Mouse (Mus musculus) forebrain, embryonic 16.5 days (tissue): ENCODE results near the gene Vmn1r86. TPM values are rescaled to one million over a fixed set of nuclear protein-coding genes. Genes with fewer than 3 reads are reported as not detected.
"Not testable (repeated sequence)": the region's sequence is repeated elsewhere in the genome, so short reads cannot be mapped to it uniquely, and the experiment has no call there.

ENCODE experiments used
- ATAC-seq: fragments of 200-750 bp; cut with Nextera tagmentation; 2 replicates; pipeline ENCODE4 v1.8.0; 2017; ENCODE audit warnings: mild to moderate bottlenecking, moderate library complexity
- H3K27ac ChIP-seq: fragments of 300-500 bp; sonication (generic); 2 replicates; pipeline ENCODE4 v1.5.1; 2014; ENCODE audit warnings: low read length, control low read depth
- H3K27me3 ChIP-seq: fragments of 300-500 bp; sonication (generic); replicated peaks from 2 replicates; pipeline ENCODE4 v1.6.1; 2014; ENCODE audit warnings: low read length; ENCODE audit not compliant: control insufficient read depth, insufficient read depth
- H3K36me3 ChIP-seq: fragments of 300-500 bp; sonication (generic); 2 replicates; pipeline ENCODE4 v1.6.1; 2014; ENCODE audit not compliant: control insufficient read depth, insufficient read depth
- H3K4me1 ChIP-seq: fragments of 300-500 bp; sonication (generic); replicated peaks from 2 replicates; pipeline ENCODE4 v1.6.1; 2014; ENCODE audit warnings: low read length; ENCODE audit not compliant: control insufficient read depth, insufficient read depth
- H3K4me2 ChIP-seq: fragments of 300-500 bp; sonication (generic); 2 replicates; pipeline ENCODE4 v1.6.1; 2014; ENCODE audit warnings: mild to moderate bottlenecking, low read length, control low read depth
- H3K4me3 ChIP-seq: fragments of 300-500 bp; sonication (generic); replicated peaks from 2 replicates; pipeline ENCODE4 v1.5.1; 2014; ENCODE audit warnings: mild to moderate bottlenecking, low read length, control low read depth
- H3K9ac ChIP-seq: fragments of 300-500 bp; sonication (generic); replicated peaks from 2 replicates; pipeline ENCODE4 v1.6.1; 2014; ENCODE audit warnings: low read depth, low read length, control low read depth
- H3K9me3 ChIP-seq: fragments of 300-500 bp; sonication (generic); 2 replicates; pipeline ENCODE4 v1.6.1; 2016; ENCODE audit warnings: low read length; ENCODE audit not compliant: control insufficient read depth
- WGBS: fragments of 180-500 bp; shearing (Covaris S2); extraction: QIAGEN DNeasy Blood & Tissue Kit; methylation state at CpG from one replicate; pipeline ENCODE4 v1.1.7; 2014; 5-methylcytosine and 5-hydroxymethylcytosine counted together
- polyA plus RNA-seq: library from polyadenylated mRNA; unstranded; fragments of >200 nt; fragmentation: Nextera tagmentation; extraction: Ambion mirVana; gene quantifications from 2 replicates; pipeline ENCODE4 v1.2.1, GENCODE M21; 2015

Vmn1r86 gene
- polyA plus RNA-seq: not detected in 2 replicates

- no peak for ATAC-seq
- H3K4me3 ChIP-seq: no peak within 1 kb of the TSS
These were observed at the start of gene Vmn1r86 for GRCm38 (mm10) chr7:13119817-13120216. Gene Vmn1r86 (minus strand): TSS chr7:13119917.

DNA sequence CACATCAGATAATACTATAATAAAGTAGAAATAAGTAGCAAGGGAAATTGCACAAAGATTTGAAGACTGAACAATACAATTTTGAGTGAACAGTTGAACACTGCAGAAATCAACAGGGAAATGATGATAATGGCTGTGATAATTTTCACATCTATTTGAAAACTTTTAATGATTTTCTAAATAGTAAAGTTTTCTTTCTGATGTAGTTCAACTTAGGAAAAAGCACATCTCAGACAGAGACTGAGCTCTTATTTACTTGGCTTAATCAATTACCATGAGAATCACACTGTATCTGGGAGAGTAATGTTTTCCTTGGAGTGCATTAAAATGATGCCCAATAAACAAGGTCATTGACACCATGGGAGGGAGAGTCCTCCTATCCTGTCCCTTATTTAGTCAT lies 39.6 kb upstream of the Vmn1r86 start, which contains the start of gene Vmn1r88:
TSS of gene Vmn1r88 (plus strand) at position 301 of the 400 bp plus-strand sequence.
- H3K36me3 ChIP-seq: no peaks in the 10 kb centered on the region
- H3K27me3 ChIP-seq: no peaks in the 10 kb centered on the region
- H3K27ac ChIP-seq: no peak within 1 kb of the TSS
- no peak for ATAC-seq
- no peak within 1 kb of the TSS for H3K4me3 ChIP-seq
- no peaks in the 10 kb centered on the region for H3K4me1 ChIP-seq
- no peak within 1 kb of the TSS for H3K9ac ChIP-seq
- H3K9me3 ChIP-seq: no peaks in the 10 kb centered on the region
- H3K4me2 ChIP-seq: no peak within 1 kb of the TSS

More at GRCm38 (mm10) chr7:13119817-13120216, at the start of gene Vmn1r86:
- Histone ChIP-seq H3K27me3 (no peaks in the 10 kb centered on the region), H3K4me1 (no peaks in the 10 kb centered on the region), H3K27ac (no peak within 1 kb of the TSS), H3K9me3 (no peaks in the 10 kb centered on the region), H3K36me3 (no peaks in the 10 kb centered on the region), H3K9ac (no peak within 1 kb of the TSS), H3K4me2 (no peak within 1 kb of the TSS)

- Histone ChIP-seq H3K27me3 (no peaks in the 10 kb centered on the region), H3K4me3 (no peak within 1 kb of the TSS), H3K4me2 (no peak within 1 kb of the TSS), H3K36me3 (no peaks in the 10 kb centered on the region), H3K9ac (no peak within 1 kb of the TSS), H3K9me3 (no peaks in the 10 kb centered on the region), H3K27ac (no peak within 1 kb of the TSS), H3K4me1 (no peaks in the 10 kb centered on the region)
- 94% methylated on average over 1 of the region's 1 CpGs for WGBS
- no peak for ATAC-seq
These were observed 20.3 kb upstream of the Vmn1r86 start, which contains the start of gene Vmn1r87 for GRCm38 (mm10) chr7:13140057-13140456. Gene Vmn1r87 (minus strand): TSS chr7:13140157.

DNA sequence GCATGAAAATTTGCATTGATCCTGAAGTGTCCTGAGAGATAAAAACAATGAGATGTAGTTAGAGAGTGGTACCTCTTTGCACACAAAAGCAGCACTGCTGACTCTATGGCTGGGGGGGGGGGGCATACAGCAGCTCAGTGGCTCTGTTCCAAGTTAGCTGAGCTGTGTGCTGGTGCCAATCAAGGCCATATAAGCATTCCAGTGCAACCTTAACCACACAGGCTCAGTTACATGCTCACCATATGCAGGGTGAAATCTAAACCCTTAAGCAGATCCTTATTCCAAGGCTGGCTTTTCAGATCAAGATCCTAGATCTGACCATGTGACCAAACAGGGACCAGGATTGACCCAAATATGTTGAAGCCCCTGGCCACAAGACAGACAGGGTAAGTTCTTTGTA lies 17.6 kb upstream of the Vmn1r86 start:
- Histone ChIP-seq H3K9ac (no peak overlapping the region), H3K27ac (no peak overlapping the region), H3K4me3 (no peak overlapping the region), H3K4me2 (no peak overlapping the region), H3K36me3 (no peaks in the 10 kb centered on the region), H3K9me3 (no peaks in the 10 kb centered on the region), H3K27me3 (no peaks in the 10 kb centered on the region), H3K4me1 (no peaks in the 10 kb centered on the region)
- ATAC-seq: no peak

DNA sequence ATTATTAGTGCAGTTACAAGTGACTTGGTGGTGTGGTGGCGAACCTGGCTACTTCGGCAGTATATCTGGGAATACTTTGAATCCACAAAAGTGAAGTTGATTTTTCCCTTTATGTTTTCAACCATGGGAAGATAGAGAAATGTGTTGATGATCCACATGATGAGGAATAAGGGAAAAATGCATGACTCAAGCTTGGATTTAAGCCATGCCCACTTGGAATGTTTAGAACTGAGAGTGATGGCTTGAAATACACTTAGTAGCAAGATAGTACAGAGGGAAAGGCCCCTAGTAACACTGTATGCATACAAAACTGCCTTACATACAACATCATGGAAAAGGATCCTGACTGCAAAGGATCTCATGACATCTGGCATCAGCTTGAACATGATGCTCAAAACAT lies 12.1 kb upstream of the Vmn1r86 start:
- Histone ChIP-seq H3K27ac (no peak overlapping the region), H3K4me1 (no peaks in the 10 kb centered on the region), H3K9ac (no peak overlapping the region), H3K36me3 (no peaks in the 10 kb centered on the region), H3K9me3 (no peaks in the 10 kb centered on the region), H3K27me3 (no peaks in the 10 kb centered on the region), H3K4me3 (no peak overlapping the region), H3K4me2 (no peak overlapping the region)
- ATAC-seq: no peak
- WGBS: 86% methylated on average over 2 of the region's 2 CpGs

GRCm38 (mm10) chr7:13123554-13124153 lies 3.9 kb upstream of the Vmn1r86 start:
- H3K27ac ChIP-seq, H3K36me3 ChIP-seq, H3K4me1 ChIP-seq, H3K9ac ChIP-seq, H3K9me3 ChIP-seq, H3K27me3 ChIP-seq: not testable (repeated sequence)
- H3K4me2 ChIP-seq: peak overlapping the region; percentile 42
- ATAC-seq: peak; percentile 84
- under 1% methylated on average over 12 of the region's 34 CpGs for WGBS
- H3K4me3 ChIP-seq: peak overlapping the region; percentile 22

GRCm38 (mm10) chr7:13095073-13095472 lies 24.6 kb downstream of the Vmn1r86 start, which contains the start of gene Vmn1r85:
Gene Vmn1r85 (minus strand): TSS chr7:13095173.
- ATAC-seq: no peak
- no peaks in the 10 kb centered on the region for H3K36me3 ChIP-seq
- 60% methylated on average over 3 of the region's 3 CpGs for WGBS
- no peaks in the 10 kb centered on the region for H3K27me3 ChIP-seq
- H3K27ac ChIP-seq: no peak within 1 kb of the TSS
- no peak within 1 kb of the TSS for H3K4me2 ChIP-seq
- H3K9ac ChIP-seq: no peak within 1 kb of the TSS
- H3K4me3 ChIP-seq: no peak within 1 kb of the TSS
- no peaks in the 10 kb centered on the region for H3K4me1 ChIP-seq
- H3K9me3 ChIP-seq: no peaks in the 10 kb centered on the region

DNA sequence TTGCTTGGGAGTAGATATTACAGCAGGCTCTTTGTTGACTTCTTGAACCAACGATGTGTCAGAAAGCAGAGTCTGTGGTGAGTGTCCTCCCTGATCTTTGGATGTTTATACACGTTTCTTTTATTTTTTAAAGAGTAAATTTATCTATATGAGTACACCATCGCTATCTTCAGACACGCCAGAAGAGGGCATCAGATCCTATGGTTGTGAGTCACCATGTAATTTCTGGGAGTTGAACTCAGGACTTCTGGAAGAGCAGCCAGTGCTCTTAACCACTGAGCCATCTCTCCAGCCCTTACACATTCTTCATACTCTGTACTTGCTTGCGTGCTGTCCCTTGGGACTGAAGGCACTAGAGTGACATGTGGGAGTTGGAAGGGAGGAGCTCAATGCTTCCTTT lies 47.4 kb downstream of the Vmn1r86 start:
- no peak for ATAC-seq
- Histone ChIP-seq H3K4me2 (no peak overlapping the region), H3K9ac (no peak overlapping the region), H3K27ac (no peak overlapping the region), H3K4me3 (no peak overlapping the region), H3K36me3 (no peaks in the 10 kb centered on the region), H3K27me3 (no peaks in the 10 kb centered on the region), H3K9me3 (no peaks in the 10 kb centered on the region), H3K4me1 (no peaks in the 10 kb centered on the region)
- 61% methylated on average over 5 of the region's 5 CpGs for WGBS

DNA sequence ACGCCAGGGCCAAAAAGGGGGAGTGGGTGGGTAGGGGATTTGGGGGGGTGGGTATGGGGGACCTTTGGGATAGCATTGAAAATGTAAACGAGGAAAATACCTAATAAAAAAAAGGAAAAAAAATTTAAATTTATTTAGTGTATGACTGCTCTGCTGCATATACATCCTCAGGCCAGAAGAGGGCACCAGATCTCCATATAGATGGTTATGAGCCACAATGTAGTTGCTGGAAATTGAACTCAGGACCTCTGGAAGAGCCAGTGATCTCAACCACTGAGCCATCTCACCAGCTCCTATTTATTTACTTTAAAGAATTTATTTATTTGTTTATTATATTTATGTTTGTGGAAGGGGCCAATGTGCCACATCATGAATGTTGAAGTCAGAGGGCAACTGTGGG lies 56.3 kb downstream of the Vmn1r86 start:
- not testable (repeated sequence) for H3K27ac ChIP-seq, H3K4me2 ChIP-seq, H3K27me3 ChIP-seq, H3K9me3 ChIP-seq, H3K4me1 ChIP-seq, H3K36me3 ChIP-seq, H3K4me3 ChIP-seq, ATAC-seq, H3K9ac ChIP-seq
- WGBS: 49% methylated on average over 2 of the region's 2 CpGs

DNA sequence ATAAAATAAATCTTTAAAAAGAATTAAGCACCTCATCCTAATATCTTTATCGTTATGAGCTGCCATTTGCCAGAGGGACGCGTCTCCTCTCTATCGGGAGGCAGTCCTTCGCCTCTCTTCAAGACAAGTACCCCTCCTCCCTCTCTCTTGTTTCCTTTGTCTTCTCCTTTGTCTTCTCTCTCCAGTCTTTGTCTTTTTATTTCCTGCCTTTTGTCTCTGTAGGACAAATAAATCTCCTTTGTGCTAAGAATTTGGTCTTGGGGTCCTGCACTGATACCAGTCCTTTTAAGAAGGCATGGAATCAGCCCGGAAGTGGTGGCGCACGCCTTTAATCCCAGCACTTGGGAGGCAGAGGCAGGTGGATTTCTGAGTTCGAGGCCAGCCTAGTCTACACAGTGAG lies 60.2 kb downstream of the Vmn1r86 start:
- no peaks in the 10 kb centered on the region for H3K4me1 ChIP-seq
- H3K4me2 ChIP-seq: no peak overlapping the region
- no peak overlapping the region for H3K9ac ChIP-seq
- H3K36me3 ChIP-seq: no peaks in the 10 kb centered on the region
- ATAC-seq: no peak
- whole genome bisulfite sequencing: 82% methylated on average over 9 of the region's 9 CpGs
- H3K9me3 ChIP-seq: no peaks in the 10 kb centered on the region
- no peak overlapping the region for H3K4me3 ChIP-seq
- H3K27ac ChIP-seq: no peak overlapping the region
- no peaks in the 10 kb centered on the region for H3K27me3 ChIP-seq
